ENCODE assay signal across 17 mouse cellular contexts in the genomic region with DNA sequence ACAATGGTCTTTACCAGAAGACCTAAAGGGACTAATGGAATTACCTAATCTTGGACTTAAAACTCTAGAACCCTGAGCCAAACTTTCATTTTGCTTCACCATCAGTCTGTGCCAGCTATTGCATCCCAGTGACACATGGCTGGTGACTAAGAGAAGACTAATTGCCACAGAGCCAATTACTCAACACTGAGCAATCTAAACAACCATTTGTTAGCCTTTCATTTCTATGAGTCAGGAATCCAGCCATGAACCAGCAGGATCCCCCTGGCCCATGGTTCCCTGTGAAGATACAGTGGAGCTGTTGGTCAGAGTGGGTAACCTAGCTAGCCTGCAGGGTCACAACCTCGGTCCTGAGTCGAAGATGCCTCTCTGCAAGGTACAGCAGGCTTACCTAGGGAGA. TPM values are rescaled to one million over a fixed set of nuclear protein-coding genes. Genes with fewer than 3 reads are reported as not detected.
DNase-seq lines count a peak whose midpoint lies in the region; ATAC-seq and TF ChIP-seq lines count a peak whose summit lies in the region.
"Had no signal": no experiment of that assay in that cellular context is flagged by ENCODE, and none has a peak within 500 bp of the region (broad histone marks: within the 10 kb centered on the region; RNA-seq: fewer than 3 reads in every experiment).

No protein-coding gene starts in this region.

- H3K27me3 ChIP-seq in kidney, embryonic 14.5 days (ENCODE audit: control insufficient read depth, insufficient read depth, low read length): no peaks in the 10 kb centered on the region
- H3K27me3 ChIP-seq: forebrain, embryonic 15.5 days; hindbrain, embryonic 15.5 days; liver, embryonic 13.5 days; neural tube, embryonic 15.5 days had no signal

- no peak for ATAC-seq in kidney, embryonic 14.5 days (ENCODE audit: low FRiP score, low TSS enrichment)
- ATAC-seq: forebrain, embryonic 15.5 days; midbrain, embryonic 16.5 days had no signal

- intact Hi-C loops in left cerebral cortex, adult 2 months (cut with DNase I): no loop called here
- intact Hi-C loops in gastrocnemius, postnatal 14 days (cut with DNase I; ENCODE audit: low total_unique reads): no loop called here

- H3K4me1 ChIP-seq in kidney, embryonic 14.5 days (ENCODE audit: control insufficient read depth, insufficient read depth, low read length): no peaks in the 10 kb centered on the region
- H3K4me1 ChIP-seq: forebrain, embryonic 15.5 days; hindbrain, embryonic 15.5 days; liver, embryonic 13.5 days; neural tube, embryonic 15.5 days had no signal

- no peak overlapping the region for H3K9ac ChIP-seq in kidney, embryonic 14.5 days (ENCODE audit: low read depth, low read length)
- H3K9ac ChIP-seq: forebrain, embryonic 15.5 days; hindbrain, embryonic 15.5 days; liver, embryonic 13.5 days; neural tube, embryonic 15.5 days had no signal

- no peak overlapping the region for H3K4me2 ChIP-seq in kidney, embryonic 14.5 days (replicated peaks; ENCODE audit: low read depth, low read length)
- H3K4me2 ChIP-seq: forebrain, embryonic 15.5 days; hindbrain, embryonic 15.5 days; liver, embryonic 13.5 days; neural tube, embryonic 15.5 days had no signal

- no peak overlapping the region for H3K4me3 ChIP-seq in kidney, embryonic 14.5 days (ENCODE audit: low read length)
- H3K4me3 ChIP-seq in left cerebral cortex, adult 2 months: no peak overlapping the region
- H3K4me3 ChIP-seq: forebrain, embryonic 15.5 days; hindbrain, embryonic 15.5 days; liver, embryonic 13.5 days; neural tube, embryonic 15.5 days had no signal

- WGBS in kidney, embryonic 14.5 days: 78% methylated on average over 2 of the region's 2 CpGs

- no peak overlapping the region for H3K27ac ChIP-seq in kidney, embryonic 14.5 days (ENCODE audit: low read depth, low read length)
- H3K27ac ChIP-seq in left cerebral cortex, adult 2 months: no peak overlapping the region
- H3K27ac ChIP-seq: forebrain, embryonic 15.5 days; hindbrain, embryonic 15.5 days; kidney, postnatal 0 days; liver, embryonic 13.5 days; neural tube, embryonic 15.5 days had no signal

- H3K9me3 ChIP-seq in kidney, embryonic 14.5 days (ENCODE audit: control insufficient read depth, low read length): no peaks in the 10 kb centered on the region
- H3K9me3 ChIP-seq: forebrain, embryonic 15.5 days; hindbrain, embryonic 15.5 days; liver, embryonic 13.5 days; neural tube, embryonic 15.5 days had no signal

- H3K36me3 ChIP-seq in kidney, embryonic 14.5 days (ENCODE audit: control insufficient read depth, insufficient read depth, low read length): no peaks in the 10 kb centered on the region
- H3K36me3 ChIP-seq: forebrain, embryonic 15.5 days; hindbrain, embryonic 15.5 days; liver, embryonic 13.5 days; neural tube, embryonic 15.5 days had no signal

- no peak for TF ChIP-seq CTCF in left cerebral cortex, adult 2 months (IDR thresholded peaks at IDR 0.05)

- DNase-seq in 3134 (ENCODE audit: extremely low read depth, insufficient read length, low spot score) (peak; percentile 67), 3T3-L1 (ENCODE audit: low read depth, low spot score) (peak; percentile 88)
- peak; percentile 45 for DNase-seq in adrenal gland, postnatal 14 days
- peak; percentile 58 to 65 for DNase-seq in cerebellum, postnatal 25 days
- no peak for DNase-seq in lung, adult 18-20 months
- DNase-seq in left cerebral cortex, adult 2 months (ENCODE audit: extremely low spot score in 1 of 2, low spot score in 2 of 2): no peak
- no peak for DNase-seq in gastrocnemius, postnatal 14 days
- DNase-seq: liver, embryonic 13.5 days; lung, postnatal 14 days; right cerebral cortex, postnatal 14 days; thymus, adult 18-20 months had no signal

RNA-seq across cellular contexts. Expression of gene Diras2, which starts 49.3 kb away (rescaled TPM):
- total RNA-seq in adrenal gland, postnatal 14 days (2021): 5.7 and 6.1 TPM in 2 replicates
- 0.18 and 0.23 TPM in 2 replicates for polyA plus RNA-seq in kidney, embryonic 14.5 days (2014; fragmentation: Nextera tagmentation; extraction: Ambion mirVana)
- 100 to 1,000 TPM; 170 to 185 TPM for total RNA-seq in left cerebral cortex, adult 2 months (2021)
- under 1 TPM; 0.06 to 0.13 TPM for total RNA-seq in gastrocnemius, postnatal 14 days (2021)

Comparison
In these comparisons a context has a peak if more than half of its experiments do, and no peak if none do; other contexts are left out.
1. DNase-seq: peak in 3134 (single experiment), 3T3-L1 (single experiment), adrenal gland, postnatal 14 days (single experiment) and cerebellum, postnatal 25 days (2 of 2); none in lung, adult 18-20 months (0 of 2), left cerebral cortex, adult 2 months (0 of 2) and gastrocnemius, postnatal 14 days (single experiment).
2. RNA of gene Diras2, which starts 49.3 kb away (total RNA-seq): 170 to 185 TPM in left cerebral cortex, adult 2 months; 5.7 to 6.1 TPM in adrenal gland, postnatal 14 days and 0.06 to 0.13 TPM in gastrocnemius, postnatal 14 days; every median in the first group is over 10 times any median in the second.